Mouse (Mus musculus): ENCODE results near the gene Paxx. TPM values are rescaled to one million over a fixed set of nuclear protein-coding genes. Genes with fewer than 3 reads are reported as not detected.

Gene Paxx
- polyA plus RNA-seq, 1 experiment from 2014 or later, result 34.2 TPM

DNA sequence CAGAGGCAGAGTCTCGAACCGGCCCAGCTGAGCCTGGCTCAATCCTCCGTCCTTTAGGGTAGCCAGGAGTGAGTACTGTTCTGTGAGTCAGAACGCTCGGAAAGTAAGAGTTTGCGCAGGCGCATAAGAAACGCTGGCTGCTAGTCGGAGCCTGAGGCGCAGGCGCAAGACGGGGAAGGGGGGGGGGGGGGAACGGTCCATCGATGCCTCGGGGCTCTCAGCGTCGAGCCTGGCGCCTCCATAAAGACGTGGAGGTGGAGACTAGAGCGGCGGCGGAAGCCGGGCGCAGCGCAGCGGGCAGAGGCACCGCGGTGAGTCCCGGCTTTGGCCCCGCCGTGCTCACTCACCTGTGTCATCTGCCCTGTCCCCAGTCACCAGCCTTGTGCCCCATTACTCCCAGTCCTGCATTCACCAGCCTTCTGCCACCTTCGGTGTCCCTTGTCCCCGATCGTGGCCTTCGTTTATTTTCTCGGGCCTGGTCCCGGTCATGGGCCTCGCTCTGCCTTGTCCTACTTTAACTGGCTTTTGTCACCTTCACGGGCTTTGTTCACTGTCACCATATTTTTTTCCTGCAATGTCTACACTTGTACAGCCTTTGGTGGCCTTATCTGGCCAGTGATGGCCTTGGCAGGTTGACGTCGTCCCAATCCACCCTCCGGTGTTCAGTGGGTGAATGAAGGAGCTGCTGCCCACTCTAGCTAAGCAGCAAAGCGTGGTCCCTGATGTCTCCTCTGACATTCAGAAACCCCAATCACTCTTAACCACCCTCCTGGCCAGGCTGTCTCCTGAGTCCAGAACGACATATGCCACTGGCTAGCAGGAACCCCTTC is 39.9 kb upstream of the Paxx start, which contains the start of gene Fbxw5:
Gene Fbxw5, plus strand, starts transcription at position 175 of the 830 bp plus-strand sequence.
- Histone ChIP-seq H3K9ac (replicated peaks; ENCODE audit: low read depth, low read length) (peak within 1 kb of the TSS; percentile 80), H3K9me3 (ENCODE audit: control insufficient read depth, low read depth, low read length) (no peaks in the 10 kb centered on the region), H3K4me3 (ENCODE audit: low read depth, low read length) (peak within 1 kb of the TSS; percentile 84), H3K27me3 (ENCODE audit: control insufficient read depth, insufficient read depth, low read length) (no peaks in the 10 kb centered on the region), H3K36me3 (ENCODE audit: control insufficient read depth, insufficient read depth, low read length) (peaks cover 15% of the 10 kb centered on the region), H3K4me2 (replicated peaks; ENCODE audit: low read depth, low read length) (peak within 1 kb of the TSS; percentile 98), H3K27ac (ENCODE audit: low read length) (peak within 1 kb of the TSS; percentile 52; the same call in 1 of the 2 replicates), H3K4me1 (ENCODE audit: control insufficient read depth, insufficient read depth, low read length) (peaks cover 8% of the 10 kb centered on the region)
- under 1% methylated on average over 36 of the region's 44 CpGs for WGBS
- ATAC-seq (ENCODE audit: insufficient number of reproducible peaks, insufficient read depth, low FRiP score, low read depth), result peak; percentile 88

DNA sequence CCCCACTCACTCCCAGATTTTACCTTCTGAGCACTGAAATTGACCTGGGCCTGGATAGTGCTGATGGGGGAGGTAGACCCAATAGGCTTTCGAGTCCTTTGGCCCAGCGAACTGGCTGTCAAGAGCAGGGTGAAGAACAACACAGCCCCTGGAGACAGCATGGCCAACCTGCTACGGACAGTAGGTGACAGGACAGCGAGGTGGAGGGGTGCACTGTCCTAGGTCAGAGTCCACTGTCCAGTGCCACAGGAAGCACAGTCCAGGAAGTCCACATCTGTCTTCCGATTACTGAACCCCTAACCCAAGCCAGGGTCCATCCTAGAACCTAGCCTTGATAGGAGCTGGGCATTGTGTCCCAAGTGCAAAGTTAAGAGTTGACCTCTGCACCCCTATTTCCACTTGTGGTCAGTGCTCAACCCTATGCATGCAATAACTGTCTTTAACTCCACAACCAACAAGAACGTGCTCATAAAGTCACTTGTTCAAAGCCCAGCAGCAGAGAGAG is 39.2 kb upstream of the Paxx start:
- ATAC-seq (ENCODE audit: insufficient number of reproducible peaks, insufficient read depth, low FRiP score, low read depth), result no peak
- no peaks in the 10 kb centered on the region for H3K9me3 ChIP-seq (ENCODE audit: control insufficient read depth, low read depth, low read length)
- WGBS, result 64% methylated on average over 6 of the region's 6 CpGs

DNA sequence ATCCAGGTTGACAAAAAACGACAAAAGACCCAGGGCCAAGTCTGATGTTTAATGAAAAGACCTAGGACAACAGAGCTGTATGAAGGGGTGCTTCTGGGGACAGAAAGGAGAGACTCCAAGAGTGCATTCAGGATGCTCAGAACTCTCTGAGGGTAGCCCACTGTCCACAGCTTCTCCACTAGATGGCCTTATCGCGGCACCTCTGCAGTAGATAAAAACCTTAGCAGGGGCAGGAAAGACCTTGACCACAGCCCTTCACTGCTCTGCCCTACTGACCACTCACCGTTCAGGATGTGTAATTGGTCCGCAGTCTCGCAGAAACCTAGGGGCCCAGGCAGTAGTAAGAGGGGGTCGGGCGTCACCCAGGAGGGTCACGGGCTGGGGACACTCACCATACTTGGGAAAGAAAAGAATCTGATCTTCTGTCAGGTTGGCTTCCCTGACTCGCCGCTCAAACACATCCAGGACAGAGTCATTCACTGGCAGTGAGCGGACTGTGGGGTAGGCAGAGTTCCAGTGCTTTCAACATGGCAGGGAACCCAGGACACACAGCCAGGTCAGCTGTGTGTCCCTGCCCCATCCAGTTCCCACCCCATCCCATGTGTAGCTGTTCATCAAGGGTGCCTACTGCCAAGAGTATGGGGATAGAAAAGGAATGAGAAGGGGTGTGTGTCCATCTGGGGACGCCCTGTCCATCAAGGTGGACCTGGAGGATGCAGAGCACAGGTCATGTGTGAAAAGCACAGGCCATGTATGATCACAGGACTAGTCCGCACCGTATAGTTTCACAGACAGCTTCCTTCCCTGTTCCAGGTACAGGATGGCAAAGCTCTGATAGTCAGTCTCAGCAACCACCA is 38.0 kb upstream of the Paxx start:
- H3K27me3 ChIP-seq (ENCODE audit: control insufficient read depth, insufficient read depth, low read length), result no peaks in the 10 kb centered on the region
- ATAC-seq (ENCODE audit: insufficient number of reproducible peaks, insufficient read depth, low FRiP score, low read depth), result no peak
- H3K9me3 ChIP-seq (ENCODE audit: control insufficient read depth, low read depth, low read length), result no peaks in the 10 kb centered on the region
- no peak overlapping the region for H3K27ac ChIP-seq (ENCODE audit: low read length)
- no peak overlapping the region for H3K4me3 ChIP-seq (ENCODE audit: low read depth, low read length)
- 72% methylated on average over 15 of the region's 15 CpGs for WGBS
- no peak overlapping the region for H3K4me2 ChIP-seq (replicated peaks; ENCODE audit: low read depth, low read length)
- H3K4me1 ChIP-seq (ENCODE audit: control insufficient read depth, insufficient read depth, low read length), result peaks cover 8% of the 10 kb centered on the region
- H3K36me3 ChIP-seq (ENCODE audit: control insufficient read depth, insufficient read depth, low read length), result peaks cover 4% of the 10 kb centered on the region; the same call in 1 of the 2 replicates
- H3K9ac ChIP-seq (replicated peaks; ENCODE audit: low read depth, low read length), result no peak overlapping the region

More for the DNA sequence above, 39.2 kb upstream of the Paxx start:
- Histone ChIP-seq H3K36me3 (ENCODE audit: control insufficient read depth, insufficient read depth, low read length) (peaks cover 11% of the 10 kb centered on the region), H3K9ac (replicated peaks; ENCODE audit: low read depth, low read length) (no peak overlapping the region; the same call in 1 of the 2 replicates), H3K4me3 (ENCODE audit: low read depth, low read length) (peak overlapping the region; percentile 84), H3K27me3 (ENCODE audit: control insufficient read depth, insufficient read depth, low read length) (no peaks in the 10 kb centered on the region), H3K27ac (ENCODE audit: low read length) (peak overlapping the region; percentile 6; the same call in 1 of the 2 replicates), H3K4me1 (ENCODE audit: control insufficient read depth, insufficient read depth, low read length) (peaks cover 8% of the 10 kb centered on the region), H3K4me2 (replicated peaks; ENCODE audit: low read depth, low read length) (peak overlapping the region; percentile 44)

DNA sequence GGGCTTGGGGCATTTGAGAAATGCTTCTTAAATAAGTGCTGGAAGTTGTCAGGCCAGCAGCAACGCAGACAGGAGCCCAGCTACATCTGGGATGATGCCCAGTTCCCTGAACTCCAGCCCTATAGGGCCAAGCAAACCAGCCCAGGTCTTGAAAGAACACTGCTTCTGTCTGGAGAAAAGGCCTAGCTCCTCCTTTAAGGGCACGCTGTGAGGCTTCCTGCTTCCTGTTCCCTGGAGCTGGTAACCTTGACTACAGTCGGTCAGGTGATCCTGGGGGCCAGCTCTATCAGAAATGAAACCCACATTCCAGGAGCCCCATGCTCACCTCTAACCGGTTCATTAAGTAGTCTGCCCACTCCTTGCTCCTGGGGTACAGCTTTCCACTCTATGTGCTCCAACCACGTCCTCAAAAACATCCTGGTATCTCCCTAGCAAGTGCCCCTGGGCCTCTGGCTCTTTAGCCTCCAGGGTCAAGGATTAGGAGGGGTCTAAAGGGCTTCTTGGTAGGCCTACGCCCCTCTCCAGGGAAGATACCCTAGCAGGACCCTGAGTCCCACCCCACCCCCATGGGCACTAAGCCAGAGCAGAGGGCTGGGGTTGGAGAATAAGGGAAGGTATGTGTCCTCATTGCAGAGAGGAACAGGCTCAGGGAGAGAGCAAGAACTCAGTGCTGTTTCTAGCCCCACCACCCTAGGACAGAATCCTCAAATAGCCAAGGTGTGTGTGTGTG is 37.1 kb upstream of the Paxx start:
- ATAC-seq (ENCODE audit: insufficient number of reproducible peaks, insufficient read depth, low FRiP score, low read depth), result no peak

DNA sequence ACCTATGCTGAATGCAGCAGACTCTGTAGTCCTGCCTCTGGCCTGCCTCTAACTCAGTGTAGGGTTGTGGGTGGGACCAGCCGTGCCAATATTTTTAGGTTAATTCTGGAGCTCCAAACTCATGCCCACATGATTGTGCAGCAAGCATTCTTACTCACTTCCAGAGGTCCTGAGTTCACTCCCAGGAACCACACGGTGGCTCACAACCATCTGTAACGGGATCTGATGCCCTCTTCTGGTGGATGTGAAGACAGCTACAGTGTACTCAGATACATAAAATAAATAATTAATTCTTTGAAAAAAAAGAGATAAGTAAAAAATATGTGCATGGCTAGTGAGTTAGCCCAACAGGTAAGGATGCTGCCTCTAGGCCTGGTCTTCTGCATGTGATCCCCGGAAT is 35.6 kb upstream of the Paxx start:
- Histone ChIP-seq H3K36me3 (ENCODE audit: control insufficient read depth, insufficient read depth, low read length) (no peaks in the 10 kb centered on the region), H3K4me2 (replicated peaks; ENCODE audit: low read depth, low read length) (no peak overlapping the region), H3K4me1 (ENCODE audit: control insufficient read depth, insufficient read depth, low read length) (peaks cover 2% of the 10 kb centered on the region), H3K9me3 (ENCODE audit: control insufficient read depth, low read depth, low read length) (no peaks in the 10 kb centered on the region), H3K27me3 (ENCODE audit: control insufficient read depth, insufficient read depth, low read length) (no peaks in the 10 kb centered on the region), H3K9ac (replicated peaks; ENCODE audit: low read depth, low read length) (no peak overlapping the region), H3K4me3 (ENCODE audit: low read depth, low read length) (no peak overlapping the region), H3K27ac (ENCODE audit: low read length) (no peak overlapping the region)
- no peak for ATAC-seq (ENCODE audit: insufficient number of reproducible peaks, insufficient read depth, low FRiP score, low read depth)
- 48% methylated on average over 4 of the region's 4 CpGs for WGBS

More for the DNA sequence above, 37.1 kb upstream of the Paxx start:
- H3K9ac ChIP-seq (replicated peaks; ENCODE audit: low read depth, low read length), result no peak overlapping the region
- WGBS, result 54% methylated on average over 6 of the region's 6 CpGs
- H3K4me1 ChIP-seq (ENCODE audit: control insufficient read depth, insufficient read depth, low read length), result peaks cover 8% of the 10 kb centered on the region
- H3K9me3 ChIP-seq (ENCODE audit: control insufficient read depth, low read depth, low read length), result no peaks in the 10 kb centered on the region
- no peak overlapping the region for H3K4me3 ChIP-seq (ENCODE audit: low read depth, low read length)
- no peaks in the 10 kb centered on the region for H3K36me3 ChIP-seq (ENCODE audit: control insufficient read depth, insufficient read depth, low read length)
- H3K27me3 ChIP-seq (ENCODE audit: control insufficient read depth, insufficient read depth, low read length), result no peaks in the 10 kb centered on the region
- H3K4me2 ChIP-seq (replicated peaks; ENCODE audit: low read depth, low read length), result no peak overlapping the region
- no peak overlapping the region for H3K27ac ChIP-seq (ENCODE audit: low read length)

DNA sequence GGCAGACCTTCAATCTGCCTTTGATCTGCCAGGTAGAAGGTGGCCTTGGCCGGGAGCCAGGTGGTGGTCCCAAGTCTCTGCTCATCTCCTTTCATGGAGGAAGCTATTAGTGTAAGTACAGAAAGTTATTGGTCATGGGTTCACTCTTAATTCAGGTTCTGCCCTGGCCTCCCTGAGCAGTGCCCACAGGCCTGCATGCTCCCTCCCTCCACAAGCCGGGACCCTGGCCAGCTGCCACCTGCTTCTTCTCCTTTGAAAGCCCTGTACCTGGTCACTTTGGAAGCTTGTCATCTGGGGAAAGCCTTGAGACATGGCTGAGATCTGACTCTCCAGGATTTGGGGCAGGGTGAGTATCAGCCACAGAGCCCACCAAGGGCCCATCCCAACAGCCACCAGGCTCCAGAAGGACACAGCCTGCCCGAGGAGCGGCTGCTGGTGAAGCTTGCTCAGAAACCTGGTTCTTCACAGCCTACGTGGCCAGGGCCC is 32.6 kb upstream of the Paxx start, which contains the start of gene Lcn12:
Gene Lcn12, minus strand, starts transcription at position 436 of the 486 bp plus-strand sequence.
- Histone ChIP-seq H3K9ac (replicated peaks; ENCODE audit: low read depth, low read length) (no peak within 1 kb of the TSS), H3K36me3 (ENCODE audit: control insufficient read depth, insufficient read depth, low read length) (no peaks in the 10 kb centered on the region), H3K27ac (ENCODE audit: low read length) (no peak within 1 kb of the TSS), H3K27me3 (ENCODE audit: control insufficient read depth, insufficient read depth, low read length) (no peaks in the 10 kb centered on the region), H3K4me1 (ENCODE audit: control insufficient read depth, insufficient read depth, low read length) (no peaks in the 10 kb centered on the region), H3K4me2 (replicated peaks; ENCODE audit: low read depth, low read length) (no peak within 1 kb of the TSS), H3K4me3 (ENCODE audit: low read depth, low read length) (no peak within 1 kb of the TSS), H3K9me3 (ENCODE audit: control insufficient read depth, low read depth, low read length) (no peaks in the 10 kb centered on the region)
- WGBS, result 91% methylated on average over 5 of the region's 5 CpGs
- no peak for ATAC-seq (ENCODE audit: insufficient number of reproducible peaks, insufficient read depth, low FRiP score, low read depth)

DNA sequence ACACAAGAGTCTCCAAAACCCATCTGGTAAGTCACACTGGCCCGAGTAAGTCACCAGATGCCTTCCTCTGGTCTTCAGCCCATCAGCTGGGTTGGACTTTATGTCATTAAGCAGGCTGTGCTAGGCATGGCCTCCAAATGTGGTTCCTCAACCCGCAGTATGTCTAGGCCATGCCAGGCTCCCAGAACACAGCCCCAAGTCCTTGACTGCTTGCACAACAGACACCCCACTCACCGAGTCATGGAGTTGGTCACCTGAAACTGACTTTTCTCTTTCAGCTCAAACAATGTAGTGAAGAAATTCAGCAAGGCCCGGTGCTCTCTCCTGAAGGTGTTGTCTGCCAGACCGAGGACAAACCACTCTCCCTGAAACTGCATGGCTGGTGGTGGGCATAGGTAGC is 32.1 kb upstream of the Paxx start:
- Histone ChIP-seq H3K27ac (ENCODE audit: low read length) (no peak overlapping the region), H3K4me3 (ENCODE audit: low read depth, low read length) (no peak overlapping the region), H3K9me3 (ENCODE audit: control insufficient read depth, low read depth, low read length) (no peaks in the 10 kb centered on the region), H3K9ac (replicated peaks; ENCODE audit: low read depth, low read length) (no peak overlapping the region), H3K4me1 (ENCODE audit: control insufficient read depth, insufficient read depth, low read length) (no peaks in the 10 kb centered on the region), H3K4me2 (replicated peaks; ENCODE audit: low read depth, low read length) (no peak overlapping the region), H3K36me3 (ENCODE audit: control insufficient read depth, insufficient read depth, low read length) (no peaks in the 10 kb centered on the region), H3K27me3 (ENCODE audit: control insufficient read depth, insufficient read depth, low read length) (no peaks in the 10 kb centered on the region)
- WGBS, result 83% methylated on average over 5 of the region's 5 CpGs
- no peak for ATAC-seq (ENCODE audit: insufficient number of reproducible peaks, insufficient read depth, low FRiP score, low read depth)

Measured in stomach, embryonic 14.5 days (tissue).